Mouse (Mus musculus) cerebral cortex, adult 2 months (tissue): ENCODE measurements around the gene Zbtb16.

Source experiments
- whole genome bisulfite sequencing: fragments of 180-500 bp; shearing (Covaris S2); methylation state at CpG from one replicate; pipeline ENCODE4 v1.1.7; 2018; 5-methylcytosine and 5-hydroxymethylcytosine counted together

Gene Zbtb16

DNA sequence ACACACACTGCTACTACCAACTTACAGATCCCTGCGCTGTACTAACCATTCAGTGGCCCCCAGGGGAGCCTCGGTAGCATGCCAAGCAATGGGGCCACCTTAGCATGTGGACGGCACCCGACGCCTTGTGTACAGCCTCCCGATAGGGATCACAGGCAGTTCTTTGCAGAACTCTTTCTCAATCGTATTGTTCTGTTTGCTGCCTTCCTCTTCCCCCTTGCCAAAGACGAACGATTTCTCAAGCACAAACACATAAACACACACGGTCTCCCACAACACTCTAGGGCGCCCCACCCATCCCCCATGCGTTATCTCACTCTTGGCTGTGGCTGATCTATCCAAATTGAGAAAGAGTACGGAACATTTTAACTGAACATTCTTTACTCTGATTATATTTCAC lies 91.1 kb downstream of the Zbtb16 start:
- WGBS, result 68% methylated on average over 13 of the region's 13 CpGs

- WGBS, result 80% methylated on average over 6 of the region's 6 CpGs
Observed at GRCm38 (mm10) chr9:48744451-48744850, 91.6 kb downstream of the Zbtb16 start.

GRCm38 (mm10) chr9:48743338-48744285 lies 92.4 kb downstream of the Zbtb16 start:
- 82% methylated on average over 11 of the region's 11 CpGs for WGBS

- 93% methylated on average over 7 of the region's 7 CpGs for WGBS
Observed at GRCm38 (mm10) chr9:48742150-48742549, 93.9 kb downstream of the Zbtb16 start.

DNA sequence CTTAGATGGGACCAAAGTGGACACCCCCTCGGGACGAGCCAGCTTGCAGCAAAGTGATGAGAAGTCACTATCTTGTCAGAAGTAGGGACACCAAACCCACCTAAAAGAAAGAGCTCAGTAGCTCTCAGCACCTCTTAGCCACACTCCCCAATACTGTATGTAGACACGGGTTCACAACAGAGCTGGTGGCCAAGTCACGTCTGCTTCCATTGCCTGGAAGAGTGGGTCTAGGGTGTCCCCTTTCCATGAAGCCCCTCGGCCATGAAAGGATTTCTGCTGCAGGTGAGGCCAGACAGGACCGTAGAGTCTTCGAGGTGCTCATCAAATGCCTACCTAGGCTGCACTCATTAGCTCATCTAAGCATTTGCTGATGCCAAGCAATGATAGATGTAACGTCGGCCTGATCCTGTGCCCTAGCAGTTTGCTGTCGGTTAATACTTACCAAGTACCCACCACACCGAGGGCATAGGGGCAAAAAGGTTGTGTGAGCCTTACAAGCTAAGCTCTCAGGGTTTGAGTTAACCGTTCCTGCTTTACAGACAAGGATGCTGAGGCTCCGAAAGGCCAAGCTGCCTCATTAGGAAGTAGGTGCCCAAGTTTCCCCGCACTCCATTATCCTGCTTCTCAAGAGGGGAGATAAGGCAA lies 94.5 kb downstream of the Zbtb16 start:
- WGBS, result 94% methylated on average over 14 of the region's 14 CpGs

- 69% methylated on average over 4 of the region's 4 CpGs for WGBS
Observed at GRCm38 (mm10) chr9:48740732-48741255, 95.2 kb downstream of the Zbtb16 start.

- 2% methylated on average over 11 of the region's 11 CpGs for WGBS
Observed at GRCm38 (mm10) chr9:48740098-48740505, 95.9 kb downstream of the Zbtb16 start.

- 84% methylated on average over 9 of the region's 9 CpGs for WGBS
Observed at GRCm38 (mm10) chr9:48738795-48739476, 97.1 kb downstream of the Zbtb16 start.

DNA sequence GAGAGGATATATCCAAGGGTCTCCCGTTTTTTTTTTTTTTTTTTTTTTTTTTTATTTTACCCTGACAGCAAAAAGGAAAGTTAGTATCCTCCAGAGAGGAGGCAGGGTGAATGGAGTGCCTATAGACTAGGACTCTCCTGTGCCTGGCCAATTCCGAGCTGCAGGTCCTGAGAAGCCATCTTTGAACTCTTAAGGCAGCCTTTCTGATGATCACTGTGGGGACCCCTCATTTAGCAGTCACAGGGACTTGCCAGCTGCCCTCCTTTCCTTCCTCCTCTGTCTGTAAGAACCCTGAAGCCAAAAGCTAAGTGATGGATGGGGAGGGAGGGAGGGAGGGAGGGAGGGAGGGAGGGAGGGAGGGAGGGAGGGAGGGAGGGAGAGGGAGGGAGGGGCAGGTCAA lies 98.1 kb downstream of the Zbtb16 start:
- 16% methylated on average over 2 of the region's 2 CpGs for WGBS

DNA sequence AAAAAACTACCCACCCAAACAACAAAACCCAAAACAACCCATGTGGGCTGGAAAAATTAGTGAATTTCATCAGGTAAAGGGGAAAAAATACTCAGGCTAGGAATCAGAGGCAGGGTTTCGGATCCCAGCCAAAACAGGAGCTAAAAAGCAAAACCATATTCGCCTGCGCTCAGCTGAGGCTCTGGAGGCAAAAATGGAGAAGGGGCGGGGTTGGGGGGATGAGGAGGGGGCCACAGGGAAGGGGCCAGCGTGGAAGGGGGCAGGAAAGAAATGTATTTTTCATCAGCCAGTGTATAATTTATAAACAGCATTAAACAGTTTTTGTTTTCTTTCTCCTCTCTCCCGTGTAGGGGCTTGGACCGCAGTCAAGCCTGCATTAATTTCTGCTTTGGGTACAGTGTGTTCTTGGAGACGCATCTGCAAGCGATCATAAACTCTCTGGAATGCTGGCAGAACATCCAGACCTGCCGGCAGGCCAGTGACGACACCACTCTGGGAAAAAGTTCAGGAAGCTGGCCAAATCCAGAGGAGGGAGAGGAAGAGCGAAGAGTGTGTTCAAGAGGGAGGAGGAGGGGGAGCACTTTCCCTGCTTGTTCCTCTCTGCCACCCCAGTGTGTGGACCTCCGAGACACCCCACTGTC lies 98.7 kb downstream of the Zbtb16 start:
- 9% methylated on average over 13 of the region's 13 CpGs for WGBS

DNA sequence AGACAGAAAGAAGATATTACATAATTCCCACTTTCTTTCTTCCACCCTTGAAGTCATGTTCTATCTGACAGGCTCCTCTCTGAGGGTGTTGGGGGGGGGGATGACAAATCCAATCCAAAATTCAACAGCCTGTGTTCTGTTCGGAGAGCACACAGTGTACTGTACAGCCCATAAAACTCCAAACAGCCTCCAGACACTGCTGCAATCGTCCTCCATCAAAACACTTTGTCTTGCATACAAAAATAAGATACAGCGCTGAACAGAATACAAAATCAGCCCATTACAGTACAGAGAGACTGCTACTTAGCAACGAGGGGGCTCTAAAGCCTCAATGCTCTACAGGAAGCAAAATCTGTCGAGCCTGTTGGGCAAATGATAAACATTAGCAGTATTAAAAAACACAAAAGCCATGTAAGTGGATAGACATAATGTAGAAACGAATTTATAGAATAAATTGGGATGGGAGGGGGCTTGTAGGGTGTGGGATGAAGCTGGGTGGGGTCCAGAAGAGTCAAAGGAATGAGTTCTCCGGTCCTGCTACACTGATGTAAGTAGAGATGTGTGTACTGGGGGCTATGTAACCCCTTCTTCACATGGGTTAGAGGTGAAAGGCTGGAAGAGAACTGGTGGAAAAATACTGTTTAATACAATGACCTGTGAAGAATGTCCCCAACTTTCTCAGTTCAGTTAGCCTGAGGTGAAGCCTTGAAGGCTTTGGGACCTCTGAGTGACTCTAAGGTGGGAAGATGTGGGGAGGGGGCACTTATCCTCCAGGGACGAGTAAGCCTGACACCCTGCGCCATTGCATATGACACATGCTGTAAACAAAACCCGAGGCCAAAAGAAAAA lies 99.4 kb downstream of the Zbtb16 start:
- WGBS, result 11% methylated on average over 10 of the region's 10 CpGs

- WGBS, result 47% methylated on average over 12 of the region's 12 CpGs
Observed at GRCm38 (mm10) chr9:48735466-48736312, 100.3 kb downstream of the Zbtb16 start.

GRCm38 (mm10) chr9:48734725-48735465 lies 101.1 kb downstream of the Zbtb16 start:
- WGBS, result 84% methylated on average over 12 of the region's 12 CpGs

DNA sequence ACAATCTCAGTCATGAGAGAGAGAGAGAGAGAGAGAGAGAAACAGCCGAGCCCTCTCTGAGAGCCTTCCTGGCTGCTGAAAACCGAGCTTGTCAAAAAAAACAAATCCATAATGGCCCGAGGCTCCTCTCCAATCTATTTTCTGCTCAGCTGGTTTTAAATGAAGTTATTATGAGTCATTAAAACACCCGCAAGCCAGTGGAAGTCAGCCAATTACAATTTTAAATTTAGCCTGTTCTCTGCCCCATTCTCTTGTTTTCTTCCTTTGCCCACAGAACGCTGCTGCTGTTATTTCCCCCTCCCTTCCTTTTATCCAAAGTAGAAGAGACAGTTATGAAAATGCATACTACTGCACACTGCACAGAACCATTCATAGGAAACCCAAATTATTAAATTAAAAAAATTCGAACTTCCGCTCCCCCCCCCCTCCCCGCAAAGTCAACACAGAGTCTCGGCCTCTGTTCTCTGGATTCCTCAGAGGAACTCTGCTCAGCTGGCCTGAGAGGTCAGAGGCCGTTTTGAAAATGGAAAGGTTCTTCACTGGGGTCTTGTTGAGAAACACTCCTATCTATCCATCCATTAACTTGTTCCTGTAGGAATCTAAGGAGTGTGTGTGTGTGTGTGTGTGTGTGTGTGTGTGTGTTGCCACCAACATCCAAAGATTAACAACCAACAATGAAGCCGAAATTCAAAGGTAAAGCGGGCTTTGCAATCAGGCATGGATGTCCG lies 102.0 kb downstream of the Zbtb16 start:
- WGBS, result 32% methylated on average over 13 of the region's 13 CpGs

GRCm38 (mm10) chr9:48733083-48733482 lies 102.9 kb downstream of the Zbtb16 start:
- WGBS, result 46% methylated on average over 6 of the region's 6 CpGs

GRCm38 (mm10) chr9:48731651-48732536 lies 104.1 kb downstream of the Zbtb16 start:
- WGBS, result 76% methylated on average over 8 of the region's 8 CpGs

DNA sequence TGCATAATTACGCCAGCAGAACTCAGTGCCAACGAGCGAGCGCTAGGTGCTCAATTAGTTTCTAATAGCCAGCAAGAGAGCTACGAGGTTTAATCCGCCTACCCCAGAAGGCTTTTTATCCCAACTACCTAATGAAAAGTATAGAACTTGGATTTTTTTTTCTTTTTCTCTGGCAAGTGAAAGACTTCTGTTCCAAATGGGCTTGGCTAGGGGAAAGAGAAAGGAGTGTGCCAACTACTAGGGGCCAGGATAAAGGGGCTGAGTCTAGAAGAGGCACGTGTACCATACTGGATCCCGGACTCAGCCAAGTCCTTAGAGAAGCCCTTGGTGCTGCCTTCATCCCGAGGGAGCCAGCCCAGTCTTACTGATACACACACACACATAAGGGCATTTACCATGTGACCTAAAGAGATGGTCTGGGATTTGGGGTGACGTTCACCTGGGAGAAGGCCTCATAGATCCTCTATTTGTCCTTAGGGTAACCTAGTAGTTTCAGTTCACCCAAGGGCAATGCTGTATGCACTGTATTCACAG lies 105.5 kb downstream of the Zbtb16 start:
- 78% methylated on average over 10 of the region's 10 CpGs for WGBS
